Mouse (Mus musculus) midbrain, embryonic 12.5 days (tissue): Measurements from ENCODE around the gene Dusp28. TPM values are rescaled to one million over a fixed set of nuclear protein-coding genes. Genes with fewer than 3 reads are reported as not detected.

Experiments used
- ATAC-seq: fragments of 200-750 bp; cut with Nextera tagmentation; 2 replicates; pipeline ENCODE4 v1.8.0; 2017; ENCODE audit warnings: low read depth, moderate TSS enrichment, moderate library complexity; ENCODE audit not compliant: low FRiP score
- H3K27ac ChIP-seq: fragments of 300-500 bp; sonication (generic); replicated peaks from 2 replicates; pipeline ENCODE4 v1.5.1; 2016; ENCODE audit warnings: mild to moderate bottlenecking
- H3K27me3 ChIP-seq: fragments of 300-500 bp; sonication (generic); 2 replicates; pipeline ENCODE4 v1.6.1; 2016; ENCODE audit warnings: mild to moderate bottlenecking
- H3K36me3 ChIP-seq: fragments of 300-500 bp; sonication (generic); 2 replicates; pipeline ENCODE4 v1.6.1; 2016
- H3K4me1 ChIP-seq: fragments of 300-500 bp; sonication (generic); 2 replicates; pipeline ENCODE4 v1.6.1; 2016
- H3K4me2 ChIP-seq: fragments of 300-500 bp; sonication (generic); replicated peaks from 2 replicates; pipeline ENCODE4 v1.6.1; 2016; ENCODE audit warnings: mild to moderate bottlenecking, moderate library complexity
- H3K4me3 ChIP-seq: fragments of 300-500 bp; sonication (generic); 2 replicates; pipeline ENCODE4 v1.5.1; 2016; ENCODE audit warnings: mild to moderate bottlenecking
- H3K9ac ChIP-seq: fragments of 300-500 bp; sonication (generic); replicated peaks from 2 replicates; pipeline ENCODE4 v1.6.1; 2016; ENCODE audit warnings: mild to moderate bottlenecking, moderate library complexity
- H3K9me3 ChIP-seq: fragments of 300-500 bp; sonication (generic); 2 replicates; pipeline ENCODE4 v1.6.1; 2016; ENCODE audit warnings: mild to moderate bottlenecking
- WGBS: fragments of 180-500 bp; shearing (Covaris S2); methylation state at CpG from one replicate; pipeline ENCODE4 v1.1.7; 2016; 5-methylcytosine and 5-hydroxymethylcytosine counted together
- polyA plus RNA-seq: library from polyadenylated mRNA; unstranded; fragments of >200 nt; fragmentation: Nextera tagmentation; extraction: Ambion mirVana; gene quantifications from 2 replicates; pipeline ENCODE4 v1.2.1, GENCODE M21; 2016

The Dusp28 gene
- polyA plus RNA-seq, 1 experiment from 2014 or later = 14.6 TPM

DNA sequence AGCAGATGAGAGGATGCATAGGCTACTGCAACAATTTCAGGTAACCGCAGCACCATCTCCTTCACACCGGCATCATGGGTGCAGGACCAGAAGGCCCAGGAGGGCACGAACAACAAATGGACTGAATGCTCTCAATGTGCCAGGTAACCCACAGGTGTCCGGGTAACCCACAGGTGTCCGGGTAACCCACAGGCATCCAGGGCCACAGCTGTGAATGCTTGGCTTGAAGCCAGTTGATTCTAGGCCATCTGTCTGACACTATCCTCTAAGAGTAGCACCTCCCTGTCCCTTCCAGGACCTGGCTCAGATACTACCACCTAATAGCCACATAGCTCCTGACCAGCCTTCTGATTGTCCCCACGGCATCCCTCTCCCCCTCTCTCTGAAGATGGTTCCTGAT lies 24.8 kb upstream of the Dusp28 start:
- H3K36me3 ChIP-seq = no peaks in the 10 kb centered on the region
- H3K4me2 ChIP-seq = no peak overlapping the region
- no peak overlapping the region for H3K9ac ChIP-seq
- no peak overlapping the region for H3K27ac ChIP-seq
- H3K4me3 ChIP-seq = no peak overlapping the region
- no peaks in the 10 kb centered on the region for H3K9me3 ChIP-seq
- H3K4me1 ChIP-seq = no peaks in the 10 kb centered on the region
- ATAC-seq = no peak
- H3K27me3 ChIP-seq = no peaks in the 10 kb centered on the region
- 93% methylated on average over 6 of the region's 6 CpGs for WGBS

DNA sequence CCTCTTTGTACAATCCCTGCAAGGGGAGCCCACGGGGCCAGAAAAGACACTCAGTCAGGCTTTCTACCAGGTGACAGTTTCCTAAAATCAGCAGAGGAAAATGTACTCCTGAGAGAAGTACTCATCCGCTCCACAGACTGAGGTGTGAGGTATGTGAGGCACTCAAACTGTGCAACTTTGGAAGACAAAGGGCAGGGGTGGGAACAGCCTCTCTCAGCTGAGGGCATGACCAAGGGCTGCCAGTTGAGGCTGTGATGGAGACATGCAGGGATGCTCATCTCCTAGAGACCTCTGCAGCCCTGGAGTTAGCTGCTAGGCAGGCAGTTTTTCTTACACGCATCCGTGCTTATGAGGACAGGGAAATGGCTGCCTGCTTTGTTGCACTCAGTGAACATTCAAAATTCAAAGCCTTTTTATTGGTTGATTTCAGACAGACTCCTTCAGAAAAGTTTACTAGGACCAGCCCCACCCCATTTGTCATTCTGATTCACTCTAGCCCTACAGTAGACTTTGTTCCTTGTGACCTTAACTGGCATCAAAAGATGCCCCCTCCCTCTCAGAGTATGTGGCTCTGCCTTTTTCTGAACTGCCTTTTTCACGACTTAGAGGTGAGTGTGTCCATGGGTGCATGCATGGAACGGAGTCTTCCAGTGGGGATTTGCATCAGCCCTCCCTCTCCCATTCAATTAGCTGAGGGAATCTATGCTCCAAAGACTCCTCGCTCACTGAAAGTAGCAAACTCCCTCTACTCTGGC lies 17.7 kb upstream of the Dusp28 start:
- ATAC-seq = no peak
- H3K4me2 ChIP-seq = no peak overlapping the region
- H3K4me1 ChIP-seq = no peaks in the 10 kb centered on the region
- no peaks in the 10 kb centered on the region for H3K27me3 ChIP-seq
- no peak overlapping the region for H3K4me3 ChIP-seq
- 72% methylated on average over 7 of the region's 7 CpGs for WGBS
- H3K36me3 ChIP-seq = no peaks in the 10 kb centered on the region
- H3K27ac ChIP-seq = no peak overlapping the region
- H3K9me3 ChIP-seq = no peaks in the 10 kb centered on the region
- no peak overlapping the region for H3K9ac ChIP-seq

DNA sequence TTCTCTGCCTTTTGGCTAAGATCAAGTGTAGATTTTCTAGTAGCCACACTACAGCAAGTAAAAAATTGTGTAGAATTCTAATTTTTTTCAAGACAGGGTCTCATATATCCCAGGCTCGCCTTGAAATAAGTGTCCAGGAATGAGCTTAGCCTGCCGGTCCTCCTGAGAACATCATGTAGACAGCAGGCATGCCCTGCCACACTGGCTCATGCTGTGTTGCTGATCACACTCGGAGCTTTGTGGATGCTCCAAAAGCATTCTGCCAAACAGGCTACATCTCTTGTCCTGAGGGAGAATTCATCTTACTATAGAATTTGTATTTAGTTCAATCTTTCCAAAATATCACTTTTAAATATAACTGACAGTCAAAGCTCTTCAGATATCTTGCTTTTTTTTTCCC lies 14.0 kb upstream of the Dusp28 start:
- Histone ChIP-seq H3K4me3 (no peak overlapping the region), H3K27me3 (0 out of 2 replicates have a peak, but pooled peaks cover 8% of the 10 kb centered on the region), H3K36me3 (no peaks in the 10 kb centered on the region), H3K27ac (no peak overlapping the region), H3K4me1 (no peaks in the 10 kb centered on the region), H3K4me2 (no peak overlapping the region), H3K9me3 (no peaks in the 10 kb centered on the region), H3K9ac (no peak overlapping the region)
- WGBS = 64% methylated on average over 3 of the region's 3 CpGs
- no peak for ATAC-seq

DNA sequence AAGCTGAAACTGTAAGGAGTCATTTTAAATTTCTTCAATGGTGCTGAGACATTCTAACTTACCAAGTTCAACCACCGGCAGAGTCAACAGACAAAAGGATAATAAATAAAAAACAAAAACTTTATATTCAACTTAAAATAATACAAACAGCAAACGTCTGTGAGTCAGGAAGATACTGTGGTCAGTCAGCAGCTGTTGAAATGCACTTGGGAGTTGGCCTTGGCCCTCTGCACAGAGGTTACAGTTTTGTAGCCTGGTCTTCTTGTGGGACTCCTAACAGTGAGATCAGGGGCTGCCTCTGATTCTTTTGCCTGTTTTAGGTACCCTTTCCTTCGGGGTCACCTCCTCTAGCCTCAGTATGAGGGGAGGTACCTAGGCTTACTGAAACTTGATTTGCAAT lies 12.9 kb upstream of the Dusp28 start:
- Histone ChIP-seq H3K9me3 (no peaks in the 10 kb centered on the region), H3K27me3 (0 out of 2 replicates have a peak, but pooled peaks cover 8% of the 10 kb centered on the region), H3K4me1 (no peaks in the 10 kb centered on the region), H3K4me2 (no peak overlapping the region), H3K36me3 (no peaks in the 10 kb centered on the region), H3K9ac (no peak overlapping the region), H3K27ac (no peak overlapping the region), H3K4me3 (no peak overlapping the region)
- WGBS = 73% methylated on average over 3 of the region's 3 CpGs
- no peak for ATAC-seq

DNA sequence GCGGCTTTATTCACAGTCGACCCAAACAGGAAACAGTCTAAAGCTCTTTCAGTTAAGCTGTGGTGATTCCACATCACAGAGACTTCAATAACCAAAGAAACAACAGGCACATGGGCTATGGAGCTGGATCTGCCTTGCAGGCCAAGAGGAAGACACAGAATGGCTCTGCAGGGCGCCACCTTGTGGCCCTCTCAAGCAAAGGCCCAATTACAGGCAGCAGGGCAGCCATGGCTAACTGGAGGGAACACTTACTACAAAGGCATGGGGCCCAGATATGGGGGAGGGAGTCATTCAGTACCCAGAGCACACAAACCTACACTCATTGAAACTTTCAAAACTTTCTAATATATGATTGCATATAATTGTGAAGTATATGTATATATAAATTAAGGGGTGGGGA lies 11.7 kb upstream of the Dusp28 start:
- ATAC-seq = peak; percentile 70

DNA sequence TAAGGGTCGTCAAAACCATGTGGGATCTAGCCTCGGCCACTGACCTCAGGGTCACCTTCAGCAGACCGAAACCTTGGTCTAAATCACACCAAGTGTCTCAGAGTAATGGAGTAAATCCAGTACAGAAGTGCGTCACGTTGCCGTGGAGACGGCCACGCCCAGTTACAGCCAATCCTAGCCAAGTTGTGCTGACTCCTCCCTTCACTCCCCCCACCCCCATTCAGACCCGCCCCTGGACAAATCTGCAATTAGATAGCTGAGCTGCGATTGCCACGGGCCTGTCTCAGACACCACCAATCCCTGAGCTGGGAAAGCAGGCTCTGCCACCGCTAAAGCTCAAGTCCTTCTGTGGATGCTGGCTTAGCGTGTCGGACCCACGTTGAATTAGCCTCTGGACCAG lies 4.0 kb upstream of the Dusp28 start, which contains the start of gene Ankmy1:
Ankmy1 (minus strand) TSS at position 121 of the 400 bp plus-strand sequence.
- Histone ChIP-seq H3K4me1 (peaks cover 17% of the 10 kb centered on the region), H3K27ac (no peak within 1 kb of the TSS), H3K4me3 (peak within 1 kb of the TSS; percentile 30), H3K4me2 (peak within 1 kb of the TSS; percentile 50), H3K9ac (no peak within 1 kb of the TSS), H3K36me3 (no peaks in the 10 kb centered on the region), H3K27me3 (peaks cover 29% of the 10 kb centered on the region), H3K9me3 (no peaks in the 10 kb centered on the region)
- peak; percentile 39 for ATAC-seq
- 1% methylated on average over 15 of the region's 15 CpGs for WGBS

More for the DNA sequence above, 11.7 kb upstream of the Dusp28 start:
- Histone ChIP-seq H3K4me1 (no peaks in the 10 kb centered on the region), H3K36me3 (no peaks in the 10 kb centered on the region), H3K4me3 (no peak overlapping the region), H3K4me2 (no peak overlapping the region), H3K9me3 (no peaks in the 10 kb centered on the region), H3K27ac (no peak overlapping the region), H3K27me3 (peaks cover 17% of the 10 kb centered on the region; the same call in 1 of the 2 replicates), H3K9ac (no peak overlapping the region)
- WGBS = 8% methylated on average over 3 of the region's 3 CpGs

DNA sequence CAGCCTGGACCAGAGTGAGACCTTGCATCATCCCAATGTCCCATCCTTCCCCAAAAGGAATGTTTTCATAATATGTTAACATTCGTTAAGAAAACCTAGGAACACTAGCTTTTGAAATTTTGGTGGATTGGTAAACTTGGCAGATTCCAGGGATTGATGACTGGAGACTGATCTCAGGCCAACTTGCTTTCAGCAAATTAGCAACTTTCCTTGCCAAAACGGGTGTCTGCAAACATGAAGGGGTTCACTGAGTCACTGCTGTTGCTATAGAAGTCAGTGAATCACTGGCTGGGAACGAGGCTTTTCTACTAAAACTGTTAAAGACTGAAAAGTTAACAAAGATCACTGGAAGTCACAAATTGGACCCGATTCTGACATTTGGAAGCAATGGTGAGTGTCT lies 3.2 kb upstream of the Dusp28 start:
- no peak for ATAC-seq

DNA sequence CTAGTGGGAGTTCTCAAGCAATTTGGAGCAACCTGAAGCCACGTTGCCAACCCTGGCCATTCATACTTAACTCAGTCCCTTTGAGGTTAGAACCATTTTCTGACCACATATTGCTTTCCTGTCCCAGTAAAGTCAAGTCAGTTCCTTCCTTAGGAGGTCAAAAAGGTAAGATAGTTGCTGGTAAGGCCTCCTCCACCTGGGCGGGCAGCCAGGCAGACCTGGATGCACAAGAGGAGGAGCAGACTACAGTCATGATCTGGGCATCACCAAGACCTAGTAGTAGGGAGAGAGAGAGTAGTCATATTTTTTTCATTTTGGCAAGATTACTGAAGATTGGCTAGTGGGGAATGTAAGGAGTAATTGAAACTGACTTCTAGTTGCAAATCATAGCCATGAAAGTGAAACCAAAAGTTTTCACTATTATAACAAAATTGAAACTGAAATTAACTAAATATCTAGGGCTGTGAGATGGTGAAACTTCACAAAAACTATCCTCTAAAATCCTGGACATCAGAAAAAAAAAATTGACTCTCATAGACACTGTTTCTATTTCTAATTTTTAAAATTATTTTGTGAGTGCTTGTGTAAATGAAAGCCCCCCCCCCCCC lies 974 bp upstream of the Dusp28 start:
- peaks cover 38% of the 10 kb centered on the region for H3K27me3 ChIP-seq
- no peak overlapping the region for H3K4me3 ChIP-seq
- ATAC-seq = no peak
- H3K9me3 ChIP-seq = no peaks in the 10 kb centered on the region
- no peak overlapping the region for H3K4me2 ChIP-seq
- 89% methylated on average over 2 of the region's 2 CpGs for WGBS
- no peaks in the 10 kb centered on the region for H3K36me3 ChIP-seq
- no peak overlapping the region for H3K9ac ChIP-seq
- no peak overlapping the region for H3K27ac ChIP-seq
- peaks cover 34% of the 10 kb centered on the region for H3K4me1 ChIP-seq

More for the DNA sequence above, 3.2 kb upstream of the Dusp28 start:
- Histone ChIP-seq H3K4me3 (no peak overlapping the region), H3K9ac (no peak overlapping the region), H3K36me3 (no peaks in the 10 kb centered on the region), H3K9me3 (no peaks in the 10 kb centered on the region), H3K4me1 (peaks cover 21% of the 10 kb centered on the region), H3K27me3 (peaks cover 37% of the 10 kb centered on the region), H3K4me2 (no peak overlapping the region), H3K27ac (no peak overlapping the region)
- 79% methylated on average over 4 of the region's 4 CpGs for WGBS

DNA sequence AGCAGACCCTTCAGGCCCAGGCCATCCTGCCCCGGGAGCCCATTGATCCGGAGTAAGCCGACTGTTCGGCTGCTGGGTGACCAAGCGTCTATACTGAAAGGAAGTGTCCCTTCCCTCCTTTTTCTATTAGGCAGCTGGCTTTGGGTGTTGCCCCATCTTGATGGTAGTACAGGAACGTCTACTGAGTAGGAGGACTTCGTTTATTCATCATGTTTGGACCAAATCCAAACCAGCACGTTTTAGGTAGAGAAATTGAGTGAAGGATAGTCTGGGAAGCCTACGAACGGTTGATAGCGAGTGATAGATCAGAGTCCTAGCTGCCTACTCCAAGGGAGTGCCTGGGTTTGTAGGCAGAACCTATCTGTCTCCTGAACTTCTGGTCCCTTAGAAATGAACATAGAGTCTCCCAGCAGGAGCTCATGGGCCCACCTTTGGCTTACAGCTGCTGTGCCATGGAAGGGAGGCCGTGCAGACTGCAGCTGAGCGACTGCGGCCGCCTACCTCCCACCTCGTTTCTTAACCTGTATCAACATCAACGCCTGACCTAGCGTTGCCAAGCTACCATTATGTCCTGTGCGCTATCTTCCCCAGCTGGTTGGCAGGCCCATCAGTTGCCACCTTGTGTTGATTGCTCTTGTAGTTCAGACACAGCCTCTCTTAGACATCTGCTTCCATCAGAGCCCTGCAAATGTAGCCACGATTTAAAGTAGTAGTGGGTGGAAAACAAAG lies 1.0 kb downstream of the Dusp28 start:
- peaks cover 20% of the 10 kb centered on the region for H3K27me3 ChIP-seq
- H3K36me3 ChIP-seq = no peaks in the 10 kb centered on the region
- 51% methylated on average over 20 of the region's 20 CpGs for WGBS
- H3K4me3 ChIP-seq = peak overlapping the region; percentile 78
- no peaks in the 10 kb centered on the region for H3K9me3 ChIP-seq
- no peak for ATAC-seq
- peak overlapping the region; percentile 87 for H3K27ac ChIP-seq
- peaks cover 43% of the 10 kb centered on the region for H3K4me1 ChIP-seq
- peak overlapping the region; percentile 66 for H3K4me2 ChIP-seq
- H3K9ac ChIP-seq = peak overlapping the region; percentile 60

DNA sequence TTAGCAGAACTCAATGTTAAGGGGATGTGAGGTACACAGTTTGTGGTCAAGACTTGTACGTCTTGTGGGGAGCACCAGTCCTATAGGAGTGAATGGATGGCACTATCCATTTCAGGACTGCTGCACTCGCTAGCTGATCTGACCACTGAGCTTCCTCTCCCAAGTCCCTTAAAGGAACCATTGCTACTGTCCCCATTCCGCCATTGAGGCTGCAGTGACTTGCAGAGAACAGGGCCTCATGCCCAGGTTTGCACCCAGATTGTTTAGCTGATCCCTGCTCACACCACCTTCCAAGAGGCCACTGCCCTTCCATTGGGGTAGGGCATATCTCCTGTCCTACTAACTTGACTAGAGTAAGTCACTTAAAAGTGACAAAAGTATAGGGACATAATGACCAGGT lies 1.9 kb downstream of the Dusp28 start:
- no peaks in the 10 kb centered on the region for H3K9me3 ChIP-seq
- H3K36me3 ChIP-seq = no peaks in the 10 kb centered on the region
- H3K4me2 ChIP-seq = no peak overlapping the region
- no peak overlapping the region for H3K9ac ChIP-seq
- H3K27me3 ChIP-seq = peaks cover 20% of the 10 kb centered on the region
- H3K27ac ChIP-seq = no peak overlapping the region
- H3K4me1 ChIP-seq = peaks cover 41% of the 10 kb centered on the region
- H3K4me3 ChIP-seq = no peak overlapping the region
- ATAC-seq = no peak
- WGBS = 89% methylated on average over 3 of the region's 3 CpGs

DNA sequence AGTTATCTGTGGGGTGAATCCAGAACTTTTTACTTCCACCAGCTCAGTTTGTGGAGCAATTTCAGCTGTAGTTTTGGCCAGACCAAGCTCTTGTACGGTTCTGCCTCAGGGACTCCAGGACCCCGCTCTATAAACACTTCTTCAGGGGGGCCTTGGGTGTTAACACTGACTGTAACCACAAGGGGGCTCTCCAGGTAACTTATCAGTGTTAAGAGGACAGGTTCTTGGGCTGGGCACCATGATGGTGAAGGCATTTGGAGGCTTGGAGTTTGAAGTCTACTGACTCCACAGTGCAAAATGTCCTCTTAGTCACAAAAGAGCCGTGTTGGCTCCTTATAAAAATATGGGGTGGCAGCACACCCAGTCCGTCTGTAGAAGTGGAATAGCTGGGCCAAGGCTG lies 2.3 kb downstream of the Dusp28 start:
- 72% methylated on average over 4 of the region's 4 CpGs for WGBS
- Histone ChIP-seq H3K27me3 (peaks cover 20% of the 10 kb centered on the region), H3K9me3 (no peaks in the 10 kb centered on the region), H3K4me3 (no peak overlapping the region), H3K4me1 (peaks cover 41% of the 10 kb centered on the region), H3K36me3 (no peaks in the 10 kb centered on the region), H3K4me2 (no peak overlapping the region), H3K27ac (no peak overlapping the region), H3K9ac (no peak overlapping the region)
- no peak for ATAC-seq
